Mouse (Mus musculus) hindbrain, postnatal 0 days (tissue): ENCODE measurements around the gene Ano8. TPM values are rescaled to one million over a fixed set of nuclear protein-coding genes. Genes with fewer than 3 reads are reported as not detected.
A peak's percentile ranks its signal among the peaks of the same experiment; 100 is the strongest.
"Not testable (repeated sequence)": the region's sequence is repeated elsewhere in the genome, so short reads cannot be mapped to it uniquely, and the experiment has no call there.

Source experiments
- ATAC-seq: fragments of 200-750 bp; cut with Nextera tagmentation; 2 replicates; pipeline ENCODE4 v1.8.0; 2017; ENCODE audit warnings: mild to moderate bottlenecking, moderate TSS enrichment, moderate library complexity
- DNase-seq: peaks from one replicate; pipeline ENCODE4 v3.0.0-alpha.2; 2015; ENCODE audit warnings: low spot score
- H3K27ac ChIP-seq: fragments of 300-500 bp; sonication (generic); 2 replicates; pipeline ENCODE4 v1.5.1; 2014; ENCODE audit warnings: mild to moderate bottlenecking
- H3K27me3 ChIP-seq: fragments of 300-500 bp; sonication (generic); 2 replicates; pipeline ENCODE4 v1.6.1; 2014; ENCODE audit warnings: low read length, mixed read lengths; ENCODE audit not compliant: insufficient read depth
- H3K36me3 ChIP-seq: fragments of 300-500 bp; sonication (generic); 2 replicates; pipeline ENCODE4 v1.6.1; 2014; ENCODE audit warnings: low read length, mixed read lengths; ENCODE audit not compliant: insufficient read depth
- H3K4me1 ChIP-seq: fragments of 300-500 bp; sonication (generic); 2 replicates; pipeline ENCODE4 v1.6.1; 2014; ENCODE audit warnings: antibody characterized with exemption, low read length, mixed read lengths; ENCODE audit not compliant: insufficient read depth
- H3K4me2 ChIP-seq: fragments of 300-500 bp; sonication (generic); 2 replicates; pipeline ENCODE4 v1.6.1; 2014; ENCODE audit warnings: low read depth, mild to moderate bottlenecking, low read length, moderate library complexity, mixed read lengths
- H3K4me3 ChIP-seq: fragments of 300-500 bp; sonication (generic); 2 replicates; pipeline ENCODE4 v1.5.1; 2014; ENCODE audit warnings: low read length
- H3K9ac ChIP-seq: fragments of 300-500 bp; sonication (generic); replicated peaks from 2 replicates; pipeline ENCODE4 v1.6.1; 2014; ENCODE audit warnings: mild to moderate bottlenecking, low read length, moderate library complexity, mixed read lengths
- H3K9me3 ChIP-seq: fragments of 300-500 bp; sonication (generic); 2 replicates; pipeline ENCODE4 v1.6.1; 2016; ENCODE audit warnings: low read length, mixed read lengths
- CTCF ChIP-seq: IDR thresholded peaks from 2 replicates; pipeline ENCODE4 v1.5.1; 2016; ENCODE audit warnings: antibody characterized with exemption, control low read depth, low read depth
- WGBS: fragments of 180-500 bp; shearing (Covaris S2); extraction: QIAGEN DNeasy Blood & Tissue Kit; methylation state at CpG from one replicate; pipeline ENCODE4 v1.1.7; 2014; 5-methylcytosine and 5-hydroxymethylcytosine counted together
- polyA plus RNA-seq: library from polyadenylated mRNA; unstranded; fragments of >200 nt; fragmentation: Nextera tagmentation; extraction: Ambion mirVana; gene quantifications from 2 replicates; pipeline ENCODE4 v1.2.1, GENCODE M21; 2015
- total RNA-seq: library from RNA; depleted of rRNA; stranded (reverse); fragments of >200 nt; gene quantifications from 2 replicates; pipeline ENCODE4 v1.2.3, GENCODE M21; 2014

The Ano8 gene
- total and polyA plus RNA-seq, 2 experiments from 2014 or later, result 5.3 to 78.6 TPM

DNA sequence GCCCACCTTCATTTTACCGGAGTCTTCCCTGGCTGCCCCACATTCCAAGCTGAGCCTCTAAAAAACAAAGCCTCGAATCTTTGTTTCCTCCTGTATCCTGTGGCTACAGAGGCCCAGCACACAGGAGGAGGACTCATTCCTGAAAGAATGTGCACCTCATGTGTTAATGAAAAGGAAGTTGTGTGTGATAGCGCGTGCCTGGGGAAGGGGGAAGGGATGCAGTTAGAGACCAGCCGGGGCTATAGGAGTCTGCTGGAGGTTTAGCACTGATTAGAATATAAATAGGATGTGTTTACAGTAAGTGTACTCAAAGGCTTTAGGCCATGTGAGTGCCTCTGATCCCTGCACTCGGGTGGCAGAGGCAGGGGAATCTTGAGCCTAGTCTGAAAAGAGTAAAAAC, 40.5 kb upstream of the Ano8 start:
- ATAC-seq, result no peak
- H3K27me3 ChIP-seq, result peaks cover 22% of the 10 kb centered on the region
- no peaks in the 10 kb centered on the region for H3K36me3 ChIP-seq
- H3K4me2 ChIP-seq, result no peak overlapping the region
- H3K9ac ChIP-seq, result no peak overlapping the region
- no peak for DNase-seq
- no peaks in the 10 kb centered on the region for H3K9me3 ChIP-seq
- no peak for TF ChIP-seq CTCF
- 17% methylated on average over 6 of the region's 6 CpGs for WGBS
- H3K27ac ChIP-seq, result no peak overlapping the region
- H3K4me3 ChIP-seq, result no peak overlapping the region
- no peaks in the 10 kb centered on the region for H3K4me1 ChIP-seq

GRCm38 (mm10) chr8:71525226-71526050, 39.7 kb upstream of the Ano8 start, which contains the start of gene Ccdc194:
Ccdc194 (minus strand) TSS chr8:71525711.
- Histone ChIP-seq H3K4me1 (no peaks in the 10 kb centered on the region), H3K36me3 (no peaks in the 10 kb centered on the region), H3K27me3 (peaks cover 22% of the 10 kb centered on the region), H3K9me3 (no peaks in the 10 kb centered on the region), H3K4me2 (no peak within 1 kb of the TSS), H3K4me3 (no peak within 1 kb of the TSS), H3K9ac (no peak within 1 kb of the TSS), H3K27ac (no peak within 1 kb of the TSS)
- DNase-seq, result no peak
- 9% methylated on average over 46 of the region's 46 CpGs for WGBS
- ATAC-seq, result no peak
- no peak for TF ChIP-seq CTCF

DNA sequence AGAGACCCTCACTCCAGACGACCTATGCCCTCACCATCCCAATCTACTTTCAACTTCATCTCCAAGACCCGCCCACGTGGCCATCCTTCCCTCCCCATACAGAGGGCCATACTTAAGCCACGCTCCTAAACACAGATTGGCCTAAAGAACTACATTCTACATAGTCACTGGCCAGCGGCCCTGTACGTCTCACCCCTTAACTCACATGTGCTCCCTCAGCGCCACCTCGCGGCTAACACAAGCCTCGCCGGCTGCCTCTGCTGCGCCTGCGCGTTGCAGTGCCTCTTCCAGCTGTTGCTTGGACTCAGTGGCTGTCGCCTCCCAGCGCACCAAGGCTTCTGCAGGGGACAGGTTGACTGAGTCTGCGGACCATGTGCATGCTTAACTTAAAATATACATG, 35.9 kb upstream of the Ano8 start:
- no peak overlapping the region for H3K27ac ChIP-seq
- H3K27me3 ChIP-seq, result peaks cover 17% of the 10 kb centered on the region
- H3K4me3 ChIP-seq, result no peak overlapping the region
- no peaks in the 10 kb centered on the region for H3K4me1 ChIP-seq
- TF ChIP-seq CTCF, result peak; percentile 97
- DNase-seq, result peak; percentile 94
- H3K4me2 ChIP-seq, result no peak overlapping the region
- ATAC-seq, result peak; percentile 95
- H3K9ac ChIP-seq, result no peak overlapping the region
- no peaks in the 10 kb centered on the region for H3K9me3 ChIP-seq
- no peaks in the 10 kb centered on the region for H3K36me3 ChIP-seq
- WGBS, result 5% methylated on average over 17 of the region's 17 CpGs

DNA sequence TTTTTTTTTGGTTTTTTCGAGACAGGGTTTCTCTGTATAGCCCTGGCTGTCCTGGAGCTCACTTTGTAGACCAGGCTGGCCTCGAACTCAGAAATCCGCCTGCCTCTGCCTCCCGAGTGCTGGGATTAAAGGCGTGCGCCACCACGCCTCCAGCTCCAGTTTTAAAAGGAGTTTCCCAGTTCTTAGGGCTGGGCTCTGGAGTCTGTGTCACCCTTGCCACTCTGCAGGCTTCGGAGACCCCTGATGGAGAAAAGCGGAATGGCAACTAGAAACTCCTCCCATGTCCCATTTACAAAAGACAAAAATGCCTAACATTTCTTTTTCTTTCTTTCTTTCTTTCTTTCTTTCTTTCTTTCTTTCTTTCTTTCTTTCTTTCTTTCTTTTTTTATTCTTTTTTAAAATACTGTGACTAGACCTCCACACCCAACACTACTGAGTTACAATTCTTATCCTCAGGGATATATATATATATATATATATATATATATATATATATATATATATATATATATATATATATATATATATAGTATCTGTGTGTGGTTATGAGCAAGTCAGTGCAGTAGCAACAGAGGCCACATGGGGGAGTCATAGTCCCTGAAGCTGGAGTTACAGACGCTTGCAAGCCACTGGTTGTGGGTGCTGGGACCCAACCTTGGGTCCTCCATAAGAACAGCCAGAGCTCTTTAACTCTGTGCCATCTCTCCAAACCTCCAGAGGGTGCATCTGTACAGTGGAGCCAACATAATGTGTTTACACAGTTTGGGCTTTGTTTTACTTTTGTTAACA, 33.5 kb upstream of the Ano8 start:
- DNase-seq, result peak; percentile 82
- not testable (repeated sequence) for H3K4me3 ChIP-seq, H3K4me2 ChIP-seq, H3K36me3 ChIP-seq, H3K9me3 ChIP-seq, H3K27ac ChIP-seq, ATAC-seq, H3K9ac ChIP-seq, H3K27me3 ChIP-seq, H3K4me1 ChIP-seq
- TF ChIP-seq CTCF, result peak; percentile 70
- WGBS, result 44% methylated on average over 9 of the region's 10 CpGs

- no peaks in the 10 kb centered on the region for H3K27me3 ChIP-seq
- no peak for ATAC-seq
- no peak overlapping the region for H3K27ac ChIP-seq
- no peaks in the 10 kb centered on the region for H3K36me3 ChIP-seq
- H3K4me2 ChIP-seq, result no peak overlapping the region
- no peak for DNase-seq
- no peaks in the 10 kb centered on the region for H3K9me3 ChIP-seq
- no peak overlapping the region for H3K9ac ChIP-seq
- no peak overlapping the region for H3K4me3 ChIP-seq
- TF ChIP-seq CTCF, result no peak
- WGBS, result 9% methylated on average over 6 of the region's 6 CpGs
- H3K4me1 ChIP-seq, result no peaks in the 10 kb centered on the region
Measured at GRCm38 (mm10) chr8:71516786-71517185, 31.0 kb upstream of the Ano8 start.

DNA sequence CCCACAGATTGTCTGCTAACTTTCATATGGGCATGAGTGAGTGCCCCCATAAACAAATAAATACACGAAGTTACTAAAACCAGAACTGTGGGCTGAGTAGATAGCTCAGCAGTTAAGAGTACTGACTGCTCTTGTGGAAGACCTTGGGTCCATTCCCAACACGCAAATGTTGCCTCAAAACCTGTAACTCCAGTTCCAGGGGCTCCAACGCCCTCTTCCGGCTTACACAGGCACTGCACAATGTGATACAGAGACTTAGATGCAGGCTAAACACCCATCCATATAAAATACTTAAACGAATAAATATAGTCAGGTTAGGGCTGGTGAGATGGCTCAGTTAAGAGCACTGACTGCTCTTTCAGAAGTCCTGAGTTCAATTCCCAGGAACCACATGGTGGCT, 29.3 kb upstream of the Ano8 start:
- no peaks in the 10 kb centered on the region for H3K9me3 ChIP-seq
- no peak for ATAC-seq
- no peak overlapping the region for H3K4me2 ChIP-seq
- no peak for TF ChIP-seq CTCF
- H3K9ac ChIP-seq, result no peak overlapping the region
- no peak overlapping the region for H3K4me3 ChIP-seq
- H3K36me3 ChIP-seq, result no peaks in the 10 kb centered on the region
- DNase-seq, result no peak
- H3K27ac ChIP-seq, result no peak overlapping the region
- H3K4me1 ChIP-seq, result no peaks in the 10 kb centered on the region
- H3K27me3 ChIP-seq, result peaks cover 2% of the 10 kb centered on the region; the same call in 1 of the 2 replicates
- WGBS, result 73% methylated on average over 5 of the region's 5 CpGs
